Mouse (Mus musculus) urinary bladder, adult 2 months (tissue): ENCODE data around the gene Ptprm. TPM values are rescaled to one million over a fixed set of nuclear protein-coding genes. Genes with fewer than 3 reads are reported as not detected.
"Not testable (repeated sequence)": the region's sequence is repeated elsewhere in the genome, so short reads cannot be mapped to it uniquely, and the experiment has no call there.

Experiments used
- DNase-seq: peaks from one replicate; pipeline ENCODE4 v3.0.0; 2022; ENCODE audit warnings: low spot score
- polyA plus RNA-seq: library from polyadenylated mRNA; depleted of rRNA; stranded (reverse); fragments of >200 nt; gene quantifications from 2 replicates; pipeline ENCODE4 v1.2.3, GENCODE M21; 2012

Gene Ptprm
- polyA plus RNA-seq, 1 experiment = 15.0 TPM

- DNase-seq = no peak
Observed at GRCm38 (mm10) chr17:66879151-66879550, 475.1 kb downstream of the Ptprm start.

- no peak for DNase-seq
Observed at GRCm38 (mm10) chr17:66877582-66877981, 476.7 kb downstream of the Ptprm start.

GRCm38 (mm10) chr17:66874810-66875209, 479.4 kb downstream of the Ptprm start:
- no peak for DNase-seq

GRCm38 (mm10) chr17:66871396-66871795, 482.9 kb downstream of the Ptprm start:
- no peak for DNase-seq

- no peak for DNase-seq
Observed at GRCm38 (mm10) chr17:66869581-66870002, 484.7 kb downstream of the Ptprm start.

- no peak for DNase-seq
Observed at GRCm38 (mm10) chr17:66864441-66864840, 489.8 kb downstream of the Ptprm start.

GRCm38 (mm10) chr17:66861557-66861956, 492.7 kb downstream of the Ptprm start:
- DNase-seq = no peak

GRCm38 (mm10) chr17:66858757-66859156, 495.5 kb downstream of the Ptprm start:
- DNase-seq = no peak

- no peak for DNase-seq
Observed at GRCm38 (mm10) chr17:66852496-66852895, 501.8 kb downstream of the Ptprm start.

- DNase-seq = not testable (repeated sequence)
Observed at GRCm38 (mm10) chr17:66847011-66847410, 507.2 kb downstream of the Ptprm start.

- DNase-seq = no peak
Observed at GRCm38 (mm10) chr17:66822347-66822746, 531.9 kb downstream of the Ptprm start.

- DNase-seq = no peak
Observed at GRCm38 (mm10) chr17:66817380-66817779, 536.9 kb downstream of the Ptprm start.

- no peak for DNase-seq
Observed at GRCm38 (mm10) chr17:66815921-66816320, 538.3 kb downstream of the Ptprm start.

- no peak for DNase-seq
Observed at GRCm38 (mm10) chr17:66813786-66814185, 540.5 kb downstream of the Ptprm start.

- no peak for DNase-seq
Observed at GRCm38 (mm10) chr17:66813346-66813745, 540.9 kb downstream of the Ptprm start.

GRCm38 (mm10) chr17:66809786-66810185, 544.5 kb downstream of the Ptprm start:
- DNase-seq = no peak

GRCm38 (mm10) chr17:66808186-66808585, 546.1 kb downstream of the Ptprm start:
- DNase-seq = no peak

GRCm38 (mm10) chr17:66801831-66802687, 552.2 kb downstream of the Ptprm start:
- no peak for DNase-seq

GRCm38 (mm10) chr17:66800231-66800630, 554.0 kb downstream of the Ptprm start:
- no peak for DNase-seq

- DNase-seq = no peak
Observed at GRCm38 (mm10) chr17:66786166-66786565, 568.1 kb downstream of the Ptprm start.

GRCm38 (mm10) chr17:66785586-66785985, 568.7 kb downstream of the Ptprm start:
- DNase-seq = no peak

- DNase-seq = no peak
Observed at GRCm38 (mm10) chr17:66783601-66784000, 570.7 kb downstream of the Ptprm start.

GRCm38 (mm10) chr17:66783075-66783492, 571.2 kb downstream of the Ptprm start:
- DNase-seq = no peak

GRCm38 (mm10) chr17:66781910-66782309, 572.3 kb downstream of the Ptprm start:
- DNase-seq = no peak
